Mouse (Mus musculus): ENCODE results near the gene Dgcr6.

Dgcr6 gene

GRCm38 (mm10) chr16:18118285-18118684, 65.6 kb downstream of the Dgcr6 start:
- DNase-seq (ENCODE audit: low spot score in 2 of 2), result no peak

GRCm38 (mm10) chr16:18119031-18119730, 66.5 kb downstream of the Dgcr6 start:
- peak in 1 of 2 experiments; percentile 38 for DNase-seq (ENCODE audit: low spot score in 2 of 2)
